Mouse (Mus musculus) midbrain, embryonic 11.5 days (tissue): ENCODE results near the gene Slit1. TPM values are rescaled to one million over a fixed set of nuclear protein-coding genes. Genes with fewer than 3 reads are reported as not detected.

Experiments used
- ATAC-seq: fragments of 200-750 bp; cut with Nextera tagmentation; 2 replicates; pipeline ENCODE4 v1.8.0; 2017; ENCODE audit warnings: moderate TSS enrichment, moderate library complexity; ENCODE audit not compliant: low FRiP score
- DNase-seq: peaks from one replicate; pipeline ENCODE4 v3.0.0; 2015; ENCODE audit warnings: low spot score; ENCODE audit errors: missing footprints
- H3K27ac ChIP-seq: fragments of 300-500 bp; sonication (generic); 2 replicates; pipeline ENCODE4 v1.5.1; 2014; ENCODE audit warnings: low read depth, low read length
- H3K27me3 ChIP-seq: fragments of 300-500 bp; sonication (generic); 2 replicates; pipeline ENCODE4 v1.6.1; 2014; ENCODE audit warnings: mild to moderate bottlenecking, low read length, moderate library complexity, mixed read lengths; ENCODE audit not compliant: control insufficient read depth, insufficient read depth
- H3K36me3 ChIP-seq: fragments of 300-500 bp; sonication (generic); 2 replicates; pipeline ENCODE4 v1.6.1; 2014; ENCODE audit warnings: mild to moderate bottlenecking, low read length, moderate library complexity, mixed read lengths; ENCODE audit not compliant: control insufficient read depth, insufficient read depth
- H3K4me1 ChIP-seq: fragments of 300-500 bp; sonication (generic); 2 replicates; pipeline ENCODE4 v1.6.1; 2014; ENCODE audit warnings: low read length; ENCODE audit not compliant: control insufficient read depth, insufficient read depth
- H3K4me2 ChIP-seq: fragments of 300-500 bp; sonication (generic); 2 replicates; pipeline ENCODE4 v1.6.1; 2014; ENCODE audit warnings: mild to moderate bottlenecking, moderate library complexity
- H3K4me3 ChIP-seq: fragments of 300-500 bp; sonication (generic); 2 replicates; pipeline ENCODE4 v1.5.1; 2014; ENCODE audit warnings: low read depth, low read length
- H3K9ac ChIP-seq: fragments of 300-500 bp; sonication (generic); 2 replicates; pipeline ENCODE4 v1.6.1; 2014; ENCODE audit warnings: low read length
- H3K9me3 ChIP-seq: fragments of 300-500 bp; sonication (generic); 2 replicates; pipeline ENCODE4 v1.6.1; 2016; ENCODE audit warnings: low read length; ENCODE audit not compliant: control insufficient read depth
- WGBS: fragments of 180-500 bp; shearing (Covaris S2); extraction: QIAGEN DNeasy Blood & Tissue Kit; methylation state at CpG from one replicate; pipeline ENCODE4 v1.1.7; 2014; 5-methylcytosine and 5-hydroxymethylcytosine counted together
- polyA plus RNA-seq: library from polyadenylated mRNA; unstranded; fragments of >200 nt; fragmentation: Nextera tagmentation; extraction: Ambion mirVana; gene quantifications from 2 replicates; pipeline ENCODE4 v1.2.1, GENCODE M21; 2014

The Slit1 gene
- polyA plus RNA-seq = 8.8 and 10.2 TPM in 2 replicates

DNA sequence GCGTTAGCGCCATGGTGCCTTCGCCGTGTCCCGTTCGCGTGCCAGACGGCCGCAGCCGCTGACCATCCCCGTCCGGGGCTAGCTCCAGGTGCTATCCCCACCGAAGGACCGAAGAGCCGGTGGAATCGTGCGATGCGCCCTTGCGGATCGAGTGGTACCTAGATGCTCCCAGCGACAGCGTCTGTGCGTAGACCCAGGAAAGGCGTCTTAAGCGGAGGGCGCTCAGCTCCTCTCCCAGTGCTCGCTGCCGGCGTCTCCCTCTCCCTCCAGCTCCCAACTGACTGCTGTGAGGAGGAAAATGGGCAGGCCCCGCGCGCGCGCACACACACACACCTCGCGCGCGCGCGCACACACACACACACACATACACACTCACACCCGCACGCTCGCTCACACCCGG lies at the start of gene Slit1:
Gene Slit1, minus strand, starts transcription at position 270 of the 400 bp plus-strand sequence.
- WGBS = under 1% methylated on average over 44 of the region's 44 CpGs
- Histone ChIP-seq H3K9me3 (no peaks in the 10 kb centered on the region), H3K36me3 (no peaks in the 10 kb centered on the region), H3K27ac (no peak within 1 kb of the TSS; the same call in 1 of the 2 replicates), H3K27me3 (peaks cover 32% of the 10 kb centered on the region), H3K9ac (peak within 1 kb of the TSS; percentile 70), H3K4me2 (peak within 1 kb of the TSS; percentile 89), H3K4me1 (peaks cover 38% of the 10 kb centered on the region), H3K4me3 (peak within 1 kb of the TSS; percentile 56)
- ATAC-seq (peak; percentile 20), DNase-seq (peak; percentile 95)

DNA sequence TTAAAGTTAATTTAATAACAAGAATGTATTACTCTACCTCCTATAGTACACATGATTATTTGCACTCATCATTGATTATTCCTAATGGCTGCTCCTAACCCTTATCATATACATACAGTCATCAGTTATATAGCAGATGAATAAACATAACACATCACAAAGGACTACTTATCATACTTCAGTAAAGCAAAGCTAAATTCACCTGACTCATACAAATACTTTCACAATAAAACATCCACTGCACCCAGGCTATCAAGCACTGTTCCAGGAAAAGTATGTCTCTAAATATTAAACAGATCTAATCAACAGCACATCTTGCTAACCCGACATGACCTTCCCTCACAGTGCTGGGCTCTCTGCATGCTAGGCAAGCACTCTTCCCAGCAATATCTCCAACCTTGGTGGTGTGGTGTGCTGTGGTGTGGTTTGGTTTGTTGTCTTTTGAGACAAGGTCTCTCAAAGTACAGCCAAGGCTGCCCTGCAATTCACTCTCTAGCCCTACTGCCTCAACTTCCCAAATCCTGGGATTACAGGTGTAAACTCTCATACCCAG lies 49.5 kb upstream of the Slit1 start:
- Histone ChIP-seq H3K36me3 (peaks cover 2% of the 10 kb centered on the region), H3K27me3 (no peaks in the 10 kb centered on the region), H3K27ac (no peak overlapping the region), H3K4me3 (no peak overlapping the region), H3K9ac (no peak overlapping the region), H3K9me3 (no peaks in the 10 kb centered on the region), H3K4me2 (no peak overlapping the region), H3K4me1 (peaks cover 6% of the 10 kb centered on the region)
- 79% methylated on average over 1 of the region's 1 CpGs for WGBS
- no peak for DNase-seq
- no peak for ATAC-seq

DNA sequence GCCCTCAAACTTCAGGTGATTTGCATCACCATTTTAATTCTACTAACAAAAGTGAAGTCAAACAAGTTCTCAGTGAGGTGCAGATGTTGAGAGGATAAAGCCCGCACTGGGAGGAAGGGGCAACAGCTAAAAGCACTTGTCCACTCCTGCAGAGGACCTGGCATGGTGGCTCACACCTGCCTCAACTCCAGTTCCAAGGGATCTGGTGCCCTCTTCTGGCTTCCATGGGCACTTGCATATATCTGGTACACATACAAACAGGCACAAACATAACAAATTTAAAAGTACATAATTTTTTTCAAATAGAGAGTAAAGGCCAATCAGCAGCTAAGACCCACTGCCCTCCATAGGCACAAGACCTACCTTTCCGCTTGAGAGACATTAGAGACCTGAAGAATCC lies 47.9 kb upstream of the Slit1 start:
- DNase-seq = no peak
- Histone ChIP-seq H3K9me3 (no peaks in the 10 kb centered on the region), H3K9ac (no peak overlapping the region), H3K4me1 (peaks cover 6% of the 10 kb centered on the region), H3K36me3 (peaks cover 4% of the 10 kb centered on the region; the same call in 1 of the 2 replicates), H3K4me3 (no peak overlapping the region), H3K27ac (no peak overlapping the region), H3K27me3 (no peaks in the 10 kb centered on the region), H3K4me2 (no peak overlapping the region)
- ATAC-seq = no peak
- 94% methylated on average over 2 of the region's 2 CpGs for WGBS

DNA sequence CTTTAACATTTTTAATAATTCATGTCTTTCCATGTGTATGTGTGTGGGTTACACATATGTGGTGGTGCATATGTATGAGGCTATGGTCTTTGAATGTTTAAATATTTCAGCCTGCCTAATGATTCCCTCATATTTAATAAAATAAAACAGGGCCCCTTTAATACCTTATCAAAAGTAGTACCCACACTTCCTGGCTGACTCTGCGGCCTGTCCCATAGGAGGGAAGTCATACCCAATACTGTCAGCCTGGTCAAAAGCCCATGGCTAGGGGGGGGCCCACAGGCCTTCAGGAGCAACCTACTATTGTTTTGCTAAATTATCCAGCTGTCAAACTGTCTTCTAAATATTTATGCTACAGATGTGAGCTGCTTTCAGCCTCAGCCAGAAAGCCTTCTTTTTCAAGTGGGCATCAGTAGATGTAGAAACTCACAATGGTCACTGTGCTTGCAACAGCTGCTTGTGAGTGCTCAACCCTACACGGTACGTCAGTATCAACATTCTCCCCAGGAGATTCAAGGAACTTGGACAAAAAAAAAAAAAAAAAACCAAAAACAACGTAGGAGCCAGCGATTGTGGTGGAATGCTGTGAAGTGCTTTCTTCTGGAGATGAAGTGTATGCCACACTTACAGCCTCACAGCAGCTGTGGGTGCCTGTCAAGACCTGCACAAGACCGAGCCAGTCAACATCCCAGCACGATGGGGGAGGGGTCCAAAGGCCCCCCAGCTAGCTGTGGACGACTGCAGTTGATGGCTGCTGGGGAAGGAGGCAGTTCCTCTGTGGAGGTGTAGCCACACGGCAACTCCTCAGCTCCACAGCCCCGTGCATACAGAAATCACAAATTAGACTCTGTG lies 45.9 kb upstream of the Slit1 start:
- DNase-seq = no peak
- H3K9me3 ChIP-seq = no peaks in the 10 kb centered on the region
- H3K4me2 ChIP-seq = no peak overlapping the region
- H3K9ac ChIP-seq = no peak overlapping the region
- 75% methylated on average over 10 of the region's 10 CpGs for WGBS
- H3K4me1 ChIP-seq = no peaks in the 10 kb centered on the region; the same call in 1 of the 2 replicates
- H3K36me3 ChIP-seq = peaks cover 15% of the 10 kb centered on the region
- no peak overlapping the region for H3K4me3 ChIP-seq
- no peak overlapping the region for H3K27ac ChIP-seq
- ATAC-seq = no peak
- H3K27me3 ChIP-seq = no peaks in the 10 kb centered on the region

DNA sequence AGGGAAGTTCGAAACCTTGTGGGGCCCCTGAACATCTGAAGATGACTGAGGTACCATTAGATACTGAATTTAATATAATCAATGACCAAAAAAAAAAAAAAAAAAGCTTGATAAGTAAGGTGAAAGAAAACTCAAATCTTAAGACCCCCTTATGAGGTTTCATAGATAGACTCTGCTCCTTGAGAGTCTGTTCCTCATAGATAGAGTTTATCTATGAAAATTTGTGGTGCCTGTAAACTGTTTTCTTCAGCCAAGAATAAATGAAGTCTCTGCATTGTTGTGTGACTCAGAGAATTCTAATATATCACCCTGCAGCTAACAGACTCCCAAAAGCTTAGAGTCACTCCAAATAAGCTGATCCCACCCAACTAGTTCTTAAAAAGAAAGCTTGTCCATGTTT lies 43.4 kb upstream of the Slit1 start:
- peaks cover 15% of the 10 kb centered on the region for H3K36me3 ChIP-seq
- DNase-seq = no peak

DNA sequence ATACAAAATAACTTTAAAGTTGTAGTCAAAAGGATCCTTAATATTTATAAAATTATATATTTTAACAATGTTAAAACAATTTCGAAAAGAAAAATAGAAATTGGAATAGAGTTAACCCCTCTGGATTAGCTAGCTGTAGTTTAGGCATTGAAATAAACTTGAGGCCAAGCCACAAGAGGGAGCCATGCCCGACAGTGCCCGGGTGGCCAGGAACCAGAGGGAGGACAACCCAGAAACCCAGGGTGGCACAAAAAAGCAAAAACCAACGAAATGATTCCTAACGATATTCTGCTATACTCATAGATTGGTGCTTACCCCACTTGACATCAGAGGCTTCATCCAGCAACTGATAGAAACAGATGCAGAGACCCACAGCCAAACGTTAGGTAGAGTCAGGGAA lies 34.0 kb upstream of the Slit1 start:
- no peak overlapping the region for H3K4me2 ChIP-seq
- ATAC-seq = no peak
- H3K9ac ChIP-seq = no peak overlapping the region
- no peak overlapping the region for H3K4me3 ChIP-seq
- H3K4me1 ChIP-seq = no peaks in the 10 kb centered on the region
- H3K27me3 ChIP-seq = no peaks in the 10 kb centered on the region
- no peaks in the 10 kb centered on the region for H3K9me3 ChIP-seq
- no peak for DNase-seq
- H3K27ac ChIP-seq = no peak overlapping the region
- peaks cover 21% of the 10 kb centered on the region for H3K36me3 ChIP-seq
- WGBS = 93% methylated on average over 6 of the region's 6 CpGs

More for the DNA sequence above, 43.4 kb upstream of the Slit1 start:
- 98% methylated on average over 1 of the region's 1 CpGs for WGBS
- Histone ChIP-seq H3K27ac (no peak overlapping the region), H3K4me3 (no peak overlapping the region), H3K4me2 (no peak overlapping the region), H3K4me1 (no peaks in the 10 kb centered on the region), H3K9ac (no peak overlapping the region), H3K27me3 (no peaks in the 10 kb centered on the region), H3K9me3 (no peaks in the 10 kb centered on the region)
- no peak for ATAC-seq

DNA sequence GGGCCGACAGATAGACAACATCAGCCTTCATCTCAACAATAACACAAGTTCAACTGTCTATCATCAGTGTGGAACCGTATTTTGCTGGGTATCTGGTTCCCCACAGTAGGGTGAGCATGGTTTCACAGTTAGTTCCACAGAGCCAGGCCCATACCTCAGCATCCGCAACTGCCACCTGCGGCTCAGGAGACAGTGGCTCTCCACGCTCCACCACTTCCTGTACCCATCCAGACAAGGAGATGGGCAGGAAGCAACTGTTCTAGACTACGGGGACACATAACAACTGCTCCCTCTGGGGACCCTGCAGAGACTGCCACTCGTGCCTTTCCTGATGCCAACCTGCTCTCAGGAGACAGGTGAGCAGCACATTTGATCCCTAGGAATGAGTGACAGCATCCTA lies 25.2 kb upstream of the Slit1 start:
- no peaks in the 10 kb centered on the region for H3K27me3 ChIP-seq
- H3K4me3 ChIP-seq = no peak overlapping the region
- H3K9me3 ChIP-seq = no peaks in the 10 kb centered on the region
- no peak overlapping the region for H3K27ac ChIP-seq
- no peak overlapping the region for H3K4me2 ChIP-seq
- no peak for DNase-seq
- H3K4me1 ChIP-seq = peaks cover 2% of the 10 kb centered on the region; the same call in 1 of the 2 replicates
- no peak for ATAC-seq
- H3K36me3 ChIP-seq = peaks cover 6% of the 10 kb centered on the region
- 92% methylated on average over 7 of the region's 7 CpGs for WGBS
- no peak overlapping the region for H3K9ac ChIP-seq

DNA sequence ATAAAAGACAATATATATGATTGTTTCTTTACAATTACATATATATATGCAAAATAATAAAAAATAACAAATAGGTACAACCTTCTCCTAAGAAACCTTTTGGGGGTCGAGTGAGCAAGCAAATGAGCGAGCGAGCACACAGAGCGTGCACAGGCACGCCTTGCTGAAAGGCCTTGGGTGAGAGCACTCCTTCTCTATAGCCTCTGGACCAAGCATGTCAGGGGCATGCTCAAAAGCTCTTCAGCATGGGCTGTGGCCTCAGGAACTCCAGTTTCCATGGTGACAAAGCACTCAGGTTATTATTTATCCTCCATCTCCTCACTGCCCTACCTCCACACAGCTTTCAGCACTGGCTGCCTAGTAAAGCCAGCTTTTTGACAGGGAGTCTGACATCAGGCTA lies 23.2 kb upstream of the Slit1 start:
- Histone ChIP-seq H3K36me3 (no peaks in the 10 kb centered on the region; the same call in 1 of the 2 replicates), H3K9me3 (no peaks in the 10 kb centered on the region), H3K4me2 (no peak overlapping the region), H3K9ac (no peak overlapping the region), H3K4me1 (peaks cover 2% of the 10 kb centered on the region; the same call in 1 of the 2 replicates), H3K27ac (no peak overlapping the region), H3K27me3 (no peaks in the 10 kb centered on the region), H3K4me3 (no peak overlapping the region)
- no peak for ATAC-seq
- WGBS = 78% methylated on average over 5 of the region's 5 CpGs
- DNase-seq = no peak
